Mouse (Mus musculus) kidney, embryonic 14.5 days (tissue): ENCODE results near the gene Mrpl30. TPM values are rescaled to one million over a fixed set of nuclear protein-coding genes. Genes with fewer than 3 reads are reported as not detected.
A peak's percentile ranks its signal among the peaks of the same experiment; 100 is the strongest.

Experiments used
- ATAC-seq: fragments of 200-750 bp; cut with Nextera tagmentation; 2 replicates; pipeline ENCODE4 v1.8.0; 2017; ENCODE audit warnings: moderate number of reproducible peaks, mild to moderate bottlenecking, moderate TSS enrichment, moderate library complexity; ENCODE audit not compliant: low FRiP score, low TSS enrichment
- H3K27ac ChIP-seq: fragments of 300-500 bp; sonication (generic); 2 replicates; pipeline ENCODE4 v1.5.1; 2014; ENCODE audit warnings: low read depth, mild to moderate bottlenecking, low read length, moderate library complexity, mixed read lengths
- H3K27me3 ChIP-seq: fragments of 300-500 bp; sonication (generic); 2 replicates; pipeline ENCODE4 v1.6.1; 2014; ENCODE audit warnings: mild to moderate bottlenecking, low read length; ENCODE audit not compliant: control insufficient read depth, insufficient read depth
- H3K36me3 ChIP-seq: fragments of 300-500 bp; sonication (generic); 2 replicates; pipeline ENCODE4 v1.6.1; 2014; ENCODE audit warnings: low read length, mixed read lengths; ENCODE audit not compliant: control insufficient read depth, insufficient read depth
- H3K4me1 ChIP-seq: fragments of 300-500 bp; sonication (generic); 2 replicates; pipeline ENCODE4 v1.6.1; 2014; ENCODE audit warnings: low read length, mixed read lengths; ENCODE audit not compliant: control insufficient read depth, insufficient read depth
- H3K4me2 ChIP-seq: fragments of 300-500 bp; sonication (generic); replicated peaks from 2 replicates; pipeline ENCODE4 v1.6.1; 2014; ENCODE audit warnings: low read depth, mild to moderate bottlenecking, low read length
- H3K4me3 ChIP-seq: fragments of 300-500 bp; sonication (generic); 2 replicates; pipeline ENCODE4 v1.5.1; 2014; ENCODE audit warnings: mild to moderate bottlenecking, low read length
- H3K9ac ChIP-seq: fragments of 300-500 bp; sonication (generic); 2 replicates; pipeline ENCODE4 v1.6.1; 2014; ENCODE audit warnings: low read depth, mild to moderate bottlenecking, low read length, moderate library complexity
- H3K9me3 ChIP-seq: fragments of 300-500 bp; sonication (generic); 2 replicates; pipeline ENCODE4 v1.6.1; 2016; ENCODE audit warnings: low read length; ENCODE audit not compliant: control insufficient read depth
- WGBS: fragments of 180-500 bp; shearing (Covaris S2); extraction: QIAGEN DNeasy Blood & Tissue Kit; methylation state at CpG from one replicate; pipeline ENCODE4 v1.1.7; 2014; 5-methylcytosine and 5-hydroxymethylcytosine counted together
- polyA plus RNA-seq: library from polyadenylated mRNA; unstranded; fragments of >200 nt; fragmentation: Nextera tagmentation; extraction: Ambion mirVana; gene quantifications from 2 replicates; pipeline ENCODE4 v1.2.1, GENCODE M21; 2014

Gene Mrpl30
- polyA plus RNA-seq, 1 experiment from 2014 or later = 269 TPM

DNA sequence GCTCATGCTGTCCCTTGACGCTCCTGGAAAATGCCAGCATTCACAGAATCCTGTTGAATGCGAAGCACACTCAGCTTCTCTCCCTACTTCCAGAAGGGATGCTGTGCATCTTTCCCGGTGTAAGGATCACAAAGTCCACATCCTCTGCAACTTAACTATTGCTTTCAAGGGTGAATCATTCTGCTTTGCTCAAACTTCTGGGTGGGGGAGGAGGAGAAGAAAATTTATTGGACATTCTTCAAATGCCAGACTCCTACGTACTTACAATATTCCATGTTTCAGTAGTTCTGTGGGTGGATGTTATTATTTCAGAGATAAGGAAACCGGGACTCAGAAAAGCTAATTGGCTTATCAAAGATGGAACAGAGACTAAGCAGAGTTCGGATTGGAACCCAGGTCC is 27.8 kb downstream of the Mrpl30 start:
- ATAC-seq = no peak
- no peaks in the 10 kb centered on the region for H3K4me1 ChIP-seq
- H3K36me3 ChIP-seq = no peaks in the 10 kb centered on the region
- H3K9me3 ChIP-seq = no peaks in the 10 kb centered on the region
- no peak overlapping the region for H3K9ac ChIP-seq
- no peak overlapping the region for H3K4me2 ChIP-seq
- 60% methylated on average over 6 of the region's 6 CpGs for WGBS
- H3K27ac ChIP-seq = no peak overlapping the region
- H3K27me3 ChIP-seq = no peaks in the 10 kb centered on the region
- H3K4me3 ChIP-seq = no peak overlapping the region

DNA sequence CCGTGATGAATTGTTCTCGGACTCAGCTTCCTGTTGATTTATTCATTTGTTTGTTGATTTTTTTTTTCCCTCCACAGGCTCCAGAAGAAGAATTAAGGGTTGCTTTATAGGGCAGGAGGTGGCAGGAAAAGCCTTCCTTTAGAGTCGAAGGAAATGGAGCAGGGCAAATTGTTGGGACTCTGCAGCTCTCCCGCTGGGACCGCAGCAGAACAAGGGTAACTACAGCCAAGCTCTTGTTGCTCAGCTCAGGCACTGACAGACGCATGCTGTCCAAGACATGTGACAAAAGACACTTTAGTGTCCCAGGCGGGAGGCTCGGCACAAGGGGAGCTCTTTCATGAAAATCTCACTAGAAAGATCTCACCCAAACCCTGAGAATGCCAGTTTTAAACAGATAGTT is 32.3 kb downstream of the Mrpl30 start:
- Histone ChIP-seq H3K4me3 (no peak overlapping the region), H3K27ac (no peak overlapping the region), H3K9me3 (no peaks in the 10 kb centered on the region), H3K36me3 (no peaks in the 10 kb centered on the region), H3K27me3 (no peaks in the 10 kb centered on the region), H3K4me1 (no peaks in the 10 kb centered on the region), H3K9ac (no peak overlapping the region), H3K4me2 (no peak overlapping the region)
- no peak for ATAC-seq
- WGBS = 36% methylated on average over 8 of the region's 8 CpGs

DNA sequence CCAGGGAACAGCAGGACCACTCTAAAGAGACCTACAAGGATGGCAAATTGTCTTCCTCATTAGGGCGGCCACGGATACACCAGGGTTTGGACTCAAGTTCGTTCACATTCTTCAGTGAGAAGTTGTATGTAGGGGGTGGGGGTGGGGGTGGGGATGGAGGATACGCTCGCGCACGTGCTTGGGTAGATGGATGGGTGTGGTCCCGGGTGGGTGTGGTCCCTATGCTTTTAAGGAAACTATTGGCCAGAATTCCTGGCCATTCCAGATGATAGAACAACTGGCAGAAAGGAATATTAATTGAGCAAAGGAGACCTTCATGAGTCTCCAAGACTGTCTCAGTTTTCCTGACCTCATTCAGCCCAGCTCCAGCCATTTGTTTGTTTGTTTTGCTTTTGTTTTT is 35.7 kb downstream of the Mrpl30 start:
- H3K27me3 ChIP-seq = no peaks in the 10 kb centered on the region
- no peak overlapping the region for H3K27ac ChIP-seq
- H3K36me3 ChIP-seq = no peaks in the 10 kb centered on the region
- no peaks in the 10 kb centered on the region for H3K4me1 ChIP-seq
- H3K9ac ChIP-seq = no peak overlapping the region
- H3K4me3 ChIP-seq = no peak overlapping the region
- H3K9me3 ChIP-seq = no peaks in the 10 kb centered on the region
- no peak for ATAC-seq
- no peak overlapping the region for H3K4me2 ChIP-seq
- 73% methylated on average over 8 of the region's 8 CpGs for WGBS

DNA sequence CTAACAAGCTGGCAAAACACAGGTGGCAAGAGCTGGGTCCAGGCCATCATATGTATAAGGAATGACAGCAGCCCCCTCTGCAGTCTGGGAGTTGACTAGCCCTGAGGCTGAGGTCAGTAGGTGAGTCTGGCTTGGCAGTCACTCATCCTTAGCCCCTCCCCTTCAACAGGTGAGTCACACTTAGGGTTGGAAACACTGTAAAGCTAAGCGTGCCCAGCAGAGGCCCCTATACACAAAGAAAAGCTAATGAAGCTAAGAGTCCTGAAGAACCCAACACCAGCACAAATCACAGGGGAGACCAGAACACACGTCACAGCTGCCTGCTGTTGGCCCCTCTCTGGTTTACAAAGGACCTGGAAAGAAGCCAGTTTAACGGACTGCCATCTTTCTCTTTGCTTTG is 41.5 kb downstream of the Mrpl30 start:
- Histone ChIP-seq H3K27ac (no peak overlapping the region), H3K4me2 (no peak overlapping the region), H3K27me3 (no peaks in the 10 kb centered on the region), H3K9ac (no peak overlapping the region), H3K9me3 (no peaks in the 10 kb centered on the region), H3K4me1 (no peaks in the 10 kb centered on the region), H3K36me3 (no peaks in the 10 kb centered on the region), H3K4me3 (no peak overlapping the region)
- ATAC-seq = 0 out of 2 replicates have a peak, but pooled peaks have one; percentile 20
- 19% methylated on average over 3 of the region's 3 CpGs for WGBS

Other genes starting within 250 kb of the Mrpl30 start
- gene 2010300C02Rik, start 170.4 kb upstream of the Mrpl30 start, polyA plus RNA-seq = 1.1 and 1.6 TPM in 2 replicates
- gene Tsga10, start 24.0 kb upstream of the Mrpl30 start, polyA plus RNA-seq = 5.0 and 7.4 TPM in 2 replicates
- 10.0 and 11.0 TPM in 2 replicates for gene Lipt1, start 18.7 kb upstream of the Mrpl30 start, polyA plus RNA-seq
- 27.6 and 36.0 TPM in 2 replicates for gene Mitd1, start 66 bp upstream of the Mrpl30 start, polyA plus RNA-seq
- gene Lyg2, start 26.0 kb downstream of the Mrpl30 start, polyA plus RNA-seq = not detected in 2 replicates
- not detected in 2 replicates for gene Lyg1, start 67.3 kb downstream of the Mrpl30 start, polyA plus RNA-seq
- 132 and 156 TPM in 2 replicates for gene Txndc9, start 107.4 kb downstream of the Mrpl30 start, polyA plus RNA-seq
- gene Eif5b, start 107.5 kb downstream of the Mrpl30 start, polyA plus RNA-seq = 29.9 and 38.4 TPM in 2 replicates
- gene Rev1, start 239.3 kb downstream of the Mrpl30 start, polyA plus RNA-seq = 28.5 and 35.5 TPM in 2 replicates